Mouse (Mus musculus) ES-CJ7 (cell line): ENCODE results near the gene Gm7861.
"Not testable (repeated sequence)": the region's sequence is repeated elsewhere in the genome, so short reads cannot be mapped to it uniquely, and the experiment has no call there.

Experiments used
- DNase-seq: peaks from one replicate; pipeline ENCODE4 v3.0.0; 2011; ENCODE audit warnings: low read depth, low spot score

The Gm7861 gene

DNA sequence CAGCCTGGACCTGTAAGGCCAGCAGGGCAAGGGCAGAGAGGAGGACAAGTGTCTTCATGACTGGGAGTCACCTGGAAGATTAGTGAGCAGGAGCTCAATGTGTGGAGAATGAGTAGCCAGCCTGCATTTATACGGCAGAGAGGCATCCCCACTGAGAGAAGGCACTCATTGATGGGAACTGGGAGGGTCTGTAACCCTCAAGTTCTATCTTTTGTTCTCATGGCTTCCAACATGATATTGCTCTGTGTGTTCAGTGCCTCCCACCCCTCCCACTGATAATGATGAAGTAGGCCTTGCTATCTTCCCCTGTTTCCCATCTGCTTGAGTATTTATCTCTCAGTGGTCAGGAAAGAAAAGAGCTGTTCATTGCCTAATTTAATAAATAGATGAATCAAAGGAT is at the start of gene Gm7861:
Gm7861 (minus strand) TSS at position 101 of the 400 bp plus-strand sequence.
- not testable (repeated sequence) for DNase-seq

DNA sequence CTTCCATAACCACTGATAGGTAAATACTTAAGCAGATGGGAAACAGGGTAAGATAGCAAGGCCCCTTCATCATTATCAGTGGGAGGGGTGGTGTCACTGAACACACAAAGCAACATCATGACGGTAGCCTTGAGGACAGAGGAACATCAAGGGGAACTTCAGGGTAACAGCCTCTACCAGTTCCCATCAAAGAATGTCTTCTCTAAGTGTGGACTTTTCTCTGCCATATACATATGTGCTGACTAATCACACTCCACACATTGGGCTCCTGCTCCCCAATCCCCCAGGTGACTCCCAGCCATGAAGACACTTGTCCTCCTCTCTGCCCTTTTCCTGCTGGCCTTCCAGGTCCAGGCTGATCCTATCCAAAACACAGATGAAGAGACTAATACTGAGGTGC is 23.6 kb upstream of the Gm7861 start, which contains the start of gene Defa26:
Defa26 (plus strand) TSS at position 301 of the 400 bp plus-strand sequence.
- DNase-seq: not testable (repeated sequence)

DNA sequence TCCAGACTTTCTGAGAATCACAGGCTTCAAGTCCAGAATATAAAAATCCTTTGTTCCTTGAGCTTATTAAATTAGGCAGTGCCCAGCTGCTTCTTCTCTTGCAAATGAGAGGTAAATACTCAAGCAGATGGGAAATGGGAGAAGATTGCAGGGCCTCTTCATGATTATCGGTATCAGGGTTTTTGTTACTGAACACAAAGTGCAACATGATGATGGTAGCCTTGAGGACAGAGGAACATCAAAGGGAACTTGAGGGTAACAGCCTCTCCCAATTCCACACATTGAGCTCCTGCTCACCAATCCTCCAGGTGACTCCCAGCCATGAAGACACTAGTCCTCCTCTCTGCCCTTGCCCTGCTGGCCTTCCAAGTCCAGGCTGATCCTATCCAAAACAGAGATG is 11.6 kb downstream of the Gm7861 start, which contains the start of gene Defa28:
Defa28 (plus strand) TSS at position 301 of the 400 bp plus-strand sequence.
- not testable (repeated sequence) for DNase-seq

DNA sequence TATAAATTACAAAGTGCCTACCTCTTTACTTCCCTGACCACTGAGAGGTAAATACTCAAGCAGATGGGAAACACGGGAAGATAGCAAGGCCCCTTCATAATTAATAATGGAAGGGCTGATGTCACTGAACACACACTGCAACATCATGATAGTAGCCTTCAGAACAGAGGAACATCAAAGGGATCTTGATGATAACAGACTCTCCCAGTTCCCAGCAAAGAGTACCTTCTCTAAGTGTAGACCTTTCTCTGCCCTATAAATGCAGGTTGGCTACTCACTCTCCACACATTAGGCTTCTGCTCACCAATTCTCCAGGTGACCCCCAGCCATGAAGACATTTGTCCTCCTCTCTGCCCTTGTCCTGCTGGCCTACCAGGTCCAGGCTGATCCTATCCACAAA is 29.2 kb downstream of the Gm7861 start, which contains the start of gene Defa37:
Defa37 (plus strand) TSS at position 301 of the 400 bp plus-strand sequence.
- not testable (repeated sequence) for DNase-seq
